Mouse (Mus musculus) midbrain, embryonic 13.5 days (tissue): ENCODE data around the gene Txnrd2. TPM values are rescaled to one million over a fixed set of nuclear protein-coding genes. Genes with fewer than 3 reads are reported as not detected.
A peak's percentile ranks its signal among the peaks of the same experiment; 100 is the strongest.

Experiments
- ATAC-seq: fragments of 200-750 bp; cut with Nextera tagmentation; 2 replicates; pipeline ENCODE4 v1.8.0; 2017; ENCODE audit warnings: mild to moderate bottlenecking, moderate TSS enrichment, moderate library complexity
- H3K27ac ChIP-seq: fragments of 300-500 bp; sonication (generic); 2 replicates; pipeline ENCODE4 v1.5.1; 2015; ENCODE audit warnings: inconsistent platforms, mild to moderate bottlenecking, moderate library complexity
- H3K27me3 ChIP-seq: fragments of 300-500 bp; sonication (generic); 2 replicates; pipeline ENCODE4 v1.6.1; 2015; ENCODE audit warnings: mild to moderate bottlenecking, inconsistent platforms
- H3K36me3 ChIP-seq: fragments of 300-500 bp; sonication (generic); 2 replicates; pipeline ENCODE4 v1.6.1; 2015; ENCODE audit warnings: mild to moderate bottlenecking, inconsistent platforms
- H3K4me1 ChIP-seq: fragments of 300-500 bp; sonication (generic); replicated peaks from 2 replicates; pipeline ENCODE4 v1.6.1; 2015; ENCODE audit warnings: inconsistent platforms
- H3K4me2 ChIP-seq: fragments of 300-500 bp; sonication (generic); replicated peaks from 2 replicates; pipeline ENCODE4 v1.6.1; 2015; ENCODE audit warnings: moderate library complexity, mild to moderate bottlenecking, inconsistent platforms
- H3K4me3 ChIP-seq: fragments of 300-500 bp; sonication (generic); replicated peaks from 2 replicates; pipeline ENCODE4 v1.5.1; 2015; ENCODE audit warnings: mild to moderate bottlenecking, inconsistent platforms
- H3K9ac ChIP-seq: fragments of 300-500 bp; sonication (generic); replicated peaks from 2 replicates; pipeline ENCODE4 v1.6.1; 2015; ENCODE audit warnings: mild to moderate bottlenecking, inconsistent platforms
- H3K9me3 ChIP-seq: fragments of 300-500 bp; sonication (generic); 2 replicates; pipeline ENCODE4 v1.6.1; 2016; ENCODE audit warnings: mild to moderate bottlenecking, inconsistent platforms
- WGBS: fragments of 180-500 bp; shearing (Covaris S2); methylation state at CpG from one replicate; pipeline ENCODE4 v1.1.7; 2015; 5-methylcytosine and 5-hydroxymethylcytosine counted together
- polyA plus RNA-seq: library from polyadenylated mRNA; unstranded; fragments of >200 nt; fragmentation: Nextera tagmentation; extraction: Ambion mirVana; gene quantifications from 2 replicates; pipeline ENCODE4 v1.2.1, GENCODE M21; 2015

Gene Txnrd2
- polyA plus RNA-seq, 1 experiment from 2014 or later = 25.9 TPM

GRCm38 (mm10) chr16:18443385-18443841 is 17.2 kb downstream of the Txnrd2 start:
- no peaks in the 10 kb centered on the region for H3K27me3 ChIP-seq
- WGBS = 25% methylated on average over 8 of the region's 8 CpGs
- ATAC-seq = peak; percentile 96
- H3K4me1 ChIP-seq = no peaks in the 10 kb centered on the region
- H3K4me3 ChIP-seq = no peak overlapping the region
- no peak overlapping the region for H3K4me2 ChIP-seq
- peaks cover 33% of the 10 kb centered on the region for H3K36me3 ChIP-seq
- H3K9ac ChIP-seq = no peak overlapping the region
- H3K27ac ChIP-seq = no peak overlapping the region
- no peaks in the 10 kb centered on the region for H3K9me3 ChIP-seq

GRCm38 (mm10) chr16:18447243-18447642 is 21.1 kb downstream of the Txnrd2 start:
- no peaks in the 10 kb centered on the region for H3K4me1 ChIP-seq
- no peak overlapping the region for H3K4me3 ChIP-seq
- H3K36me3 ChIP-seq = peaks cover 20% of the 10 kb centered on the region
- no peak overlapping the region for H3K4me2 ChIP-seq
- no peak overlapping the region for H3K9ac ChIP-seq
- no peak for ATAC-seq
- no peaks in the 10 kb centered on the region for H3K27me3 ChIP-seq
- H3K9me3 ChIP-seq = no peaks in the 10 kb centered on the region
- H3K27ac ChIP-seq = no peak overlapping the region

- no peak for ATAC-seq
- 88% methylated on average over 6 of the region's 6 CpGs for WGBS
- no peaks in the 10 kb centered on the region for H3K4me1 ChIP-seq
- no peaks in the 10 kb centered on the region for H3K9me3 ChIP-seq
- H3K9ac ChIP-seq = no peak overlapping the region
- H3K27me3 ChIP-seq = no peaks in the 10 kb centered on the region
- H3K4me3 ChIP-seq = no peak overlapping the region
- peaks cover 19% of the 10 kb centered on the region for H3K36me3 ChIP-seq
- no peak overlapping the region for H3K4me2 ChIP-seq
- no peak overlapping the region for H3K27ac ChIP-seq
Observed at GRCm38 (mm10) chr16:18448104-18448503, 21.9 kb downstream of the Txnrd2 start.

GRCm38 (mm10) chr16:18449005-18449404 is 22.8 kb downstream of the Txnrd2 start:
- Histone ChIP-seq H3K4me1 (no peaks in the 10 kb centered on the region), H3K4me2 (no peak overlapping the region), H3K36me3 (peaks cover 19% of the 10 kb centered on the region), H3K4me3 (no peak overlapping the region), H3K9me3 (no peaks in the 10 kb centered on the region), H3K27me3 (no peaks in the 10 kb centered on the region), H3K9ac (no peak overlapping the region), H3K27ac (no peak overlapping the region)
- ATAC-seq = no peak
- WGBS = 100% methylated on average over 4 of the region's 4 CpGs

GRCm38 (mm10) chr16:18451486-18452181 is 25.4 kb downstream of the Txnrd2 start:
- 74% methylated on average over 9 of the region's 9 CpGs for WGBS
- no peak for ATAC-seq
- Histone ChIP-seq H3K4me2 (no peak overlapping the region), H3K9me3 (no peaks in the 10 kb centered on the region), H3K4me3 (no peak overlapping the region), H3K36me3 (peaks cover 9% of the 10 kb centered on the region), H3K27ac (no peak overlapping the region), H3K9ac (no peak overlapping the region), H3K4me1 (no peaks in the 10 kb centered on the region), H3K27me3 (no peaks in the 10 kb centered on the region)

- Histone ChIP-seq H3K4me1 (no peaks in the 10 kb centered on the region), H3K27ac (no peak overlapping the region), H3K4me2 (no peak overlapping the region), H3K9me3 (no peaks in the 10 kb centered on the region), H3K4me3 (no peak overlapping the region), H3K9ac (no peak overlapping the region), H3K36me3 (peaks cover 9% of the 10 kb centered on the region), H3K27me3 (no peaks in the 10 kb centered on the region)
- no peak for ATAC-seq
- WGBS = 80% methylated on average over 8 of the region's 8 CpGs
Observed at GRCm38 (mm10) chr16:18452361-18452862, 26.2 kb downstream of the Txnrd2 start.

- no peak overlapping the region for H3K4me3 ChIP-seq
- H3K4me2 ChIP-seq = no peak overlapping the region
- H3K9ac ChIP-seq = no peak overlapping the region
- no peaks in the 10 kb centered on the region for H3K27me3 ChIP-seq
- WGBS = 55% methylated on average over 5 of the region's 5 CpGs
- no peaks in the 10 kb centered on the region for H3K9me3 ChIP-seq
- ATAC-seq = no peak
- H3K27ac ChIP-seq = no peak overlapping the region
- peaks cover 2% of the 10 kb centered on the region for H3K4me1 ChIP-seq
- peaks cover 9% of the 10 kb centered on the region for H3K36me3 ChIP-seq
Observed at GRCm38 (mm10) chr16:18453846-18454245, 27.7 kb downstream of the Txnrd2 start.

GRCm38 (mm10) chr16:18455407-18455806 is 29.2 kb downstream of the Txnrd2 start:
- ATAC-seq = no peak
- Histone ChIP-seq H3K9me3 (no peaks in the 10 kb centered on the region), H3K4me2 (no peak overlapping the region), H3K27ac (no peak overlapping the region), H3K9ac (no peak overlapping the region), H3K27me3 (no peaks in the 10 kb centered on the region), H3K36me3 (peaks cover 3% of the 10 kb centered on the region; the same call in 1 of the 2 replicates), H3K4me1 (peaks cover 17% of the 10 kb centered on the region), H3K4me3 (no peak overlapping the region)
- 89% methylated on average over 6 of the region's 6 CpGs for WGBS

- no peak overlapping the region for H3K9ac ChIP-seq
- no peak overlapping the region for H3K27ac ChIP-seq
- H3K27me3 ChIP-seq = 0 out of 2 replicates have a peak, but pooled peaks cover 4% of the 10 kb centered on the region
- no peak for ATAC-seq
- H3K4me2 ChIP-seq = no peak overlapping the region
- no peak overlapping the region for H3K4me3 ChIP-seq
- no peaks in the 10 kb centered on the region for H3K9me3 ChIP-seq
- peaks cover 27% of the 10 kb centered on the region for H3K4me1 ChIP-seq
- H3K36me3 ChIP-seq = peaks cover 3% of the 10 kb centered on the region; the same call in 1 of the 2 replicates
Observed at GRCm38 (mm10) chr16:18458661-18459060, 32.5 kb downstream of the Txnrd2 start.

- H3K27me3 ChIP-seq = 0 out of 2 replicates have a peak, but pooled peaks cover 4% of the 10 kb centered on the region
- peak overlapping the region; percentile 51 for H3K27ac ChIP-seq
- H3K36me3 ChIP-seq = peaks cover 3% of the 10 kb centered on the region; the same call in 1 of the 2 replicates
- peaks cover 27% of the 10 kb centered on the region for H3K4me1 ChIP-seq
- no peaks in the 10 kb centered on the region for H3K9me3 ChIP-seq
- H3K4me2 ChIP-seq = peak overlapping the region; percentile 41
- peak overlapping the region; percentile 50 for H3K9ac ChIP-seq
- WGBS = 10% methylated on average over 12 of the region's 12 CpGs
- no peak; the same call in none of the 2 replicates for ATAC-seq
- peak overlapping the region; percentile 20 for H3K4me3 ChIP-seq
Observed at GRCm38 (mm10) chr16:18459335-18459954, 33.3 kb downstream of the Txnrd2 start.

- H3K4me3 ChIP-seq = peak overlapping the region; percentile 20
Observed at GRCm38 (mm10) chr16:18459955-18460370, 33.8 kb downstream of the Txnrd2 start.

GRCm38 (mm10) chr16:18460826-18461225 is 34.6 kb downstream of the Txnrd2 start:
- H3K9ac ChIP-seq = 0 out of 2 replicates have a peak overlapping the region, but pooled peaks have one; percentile 50
- H3K4me2 ChIP-seq = no peak overlapping the region
- H3K27ac ChIP-seq = no peak overlapping the region
- H3K36me3 ChIP-seq = peaks cover 3% of the 10 kb centered on the region; the same call in 1 of the 2 replicates
- H3K4me1 ChIP-seq = peaks cover 27% of the 10 kb centered on the region
- WGBS = 93% methylated on average over 3 of the region's 3 CpGs
- H3K9me3 ChIP-seq = no peaks in the 10 kb centered on the region
- no peak overlapping the region for H3K4me3 ChIP-seq
- 0 out of 2 replicates have a peak, but pooled peaks cover 4% of the 10 kb centered on the region for H3K27me3 ChIP-seq
- ATAC-seq = no peak

More at GRCm38 (mm10) chr16:18459955-18460370, 33.8 kb downstream of the Txnrd2 start:
- peaks cover 3% of the 10 kb centered on the region; the same call in 1 of the 2 replicates for H3K36me3 ChIP-seq
- peaks cover 27% of the 10 kb centered on the region for H3K4me1 ChIP-seq
- peak overlapping the region; percentile 50 for H3K9ac ChIP-seq
- WGBS = under 1% methylated on average over 11 of the region's 11 CpGs
- H3K4me2 ChIP-seq = peak overlapping the region; percentile 41
- H3K9me3 ChIP-seq = no peaks in the 10 kb centered on the region
- H3K27me3 ChIP-seq = 0 out of 2 replicates have a peak, but pooled peaks cover 4% of the 10 kb centered on the region
- ATAC-seq = peak; percentile 84
- peak overlapping the region; percentile 51 for H3K27ac ChIP-seq
